Comparison of ENCODE assay signal across 17 mouse cellular contexts in genomic region chr11:97246510-97247159, GRCm38 (mm10). TPM values are rescaled to one million over a fixed set of nuclear protein-coding genes. Genes with fewer than 3 reads are reported as not detected.
DNase-seq lines count a peak whose midpoint lies in the region; ATAC-seq lines count a peak whose summit lies in the region.
"Had no signal": no experiment of that assay in that cellular context is flagged by ENCODE, and none has a peak within 500 bp of the region (broad histone marks: within the 10 kb centered on the region; RNA-seq: fewer than 3 reads in every experiment).

No protein-coding gene starts in this region.

- H3K27me3 ChIP-seq in liver, embryonic 12.5 days (replicated peaks): no peaks in the 10 kb centered on the region
- no peaks in the 10 kb centered on the region for H3K27me3 ChIP-seq in stomach, embryonic 16.5 days (ENCODE audit: control insufficient read depth, insufficient read depth, low read length)
- H3K27me3 ChIP-seq in midbrain, embryonic 16.5 days (ENCODE audit: control insufficient read depth, insufficient read depth, low read depth, low read length): no peaks in the 10 kb centered on the region
- H3K27me3 ChIP-seq: embryonic facial prominence, embryonic 13.5 days; Patski had no signal

- H3K9ac ChIP-seq in liver, embryonic 12.5 days: no peak overlapping the region
- H3K9ac ChIP-seq in stomach, embryonic 16.5 days (ENCODE audit: low read length): no peak overlapping the region
- no peak overlapping the region for H3K9ac ChIP-seq in midbrain, embryonic 16.5 days (ENCODE audit: low read depth, low read length)
- H3K9ac ChIP-seq: embryonic facial prominence, embryonic 13.5 days had no signal

- no peak overlapping the region for H3K4me2 ChIP-seq in liver, embryonic 12.5 days
- no peak overlapping the region for H3K4me2 ChIP-seq in stomach, embryonic 16.5 days (ENCODE audit: low read depth, low read length)
- H3K4me2 ChIP-seq in midbrain, embryonic 16.5 days (ENCODE audit: low read length): no peak overlapping the region
- H3K4me2 ChIP-seq: embryonic facial prominence, embryonic 13.5 days had no signal

- H3K27ac ChIP-seq in liver, embryonic 12.5 days: 0 out of 2 replicates have a peak overlapping the region, but pooled peaks have one; percentile 58
- peak overlapping the region; percentile 75 for H3K27ac ChIP-seq in stomach, embryonic 16.5 days (ENCODE audit: low read length)
- H3K27ac ChIP-seq in midbrain, embryonic 16.5 days (ENCODE audit: low read length): no peak overlapping the region
- H3K27ac ChIP-seq: embryonic facial prominence, embryonic 13.5 days had no signal

- H3K4me1 ChIP-seq in liver, embryonic 12.5 days: peaks cover 26% of the 10 kb centered on the region
- 0 out of 2 replicates have a peak, but pooled peaks cover 2% of the 10 kb centered on the region for H3K4me1 ChIP-seq in stomach, embryonic 16.5 days (ENCODE audit: control insufficient read depth, insufficient read depth, low read length)
- no peaks in the 10 kb centered on the region for H3K4me1 ChIP-seq in midbrain, embryonic 16.5 days (ENCODE audit: control insufficient read depth, insufficient read depth, low read length)
- H3K4me1 ChIP-seq: embryonic facial prominence, embryonic 13.5 days had no signal

- no peak overlapping the region for H3K4me3 ChIP-seq in liver, embryonic 12.5 days
- H3K4me3 ChIP-seq in stomach, embryonic 16.5 days (replicated peaks; ENCODE audit: low read length): no peak overlapping the region
- H3K4me3 ChIP-seq in midbrain, embryonic 16.5 days (ENCODE audit: low read depth, low read length): no peak overlapping the region
- H3K4me3 ChIP-seq: embryonic facial prominence, embryonic 13.5 days had no signal

- 49% methylated on average over 10 of the region's 10 CpGs for WGBS in liver, embryonic 12.5 days (ENCODE audit: insufficient replicate concordance)
- 71% methylated on average over 10 of the region's 10 CpGs for WGBS in stomach, embryonic 16.5 days
- WGBS in midbrain, embryonic 16.5 days: 91% methylated on average over 10 of the region's 10 CpGs

- peak; percentile 47 for DNase-seq in ovary, adult 18-20 months (ENCODE audit: low spot score)
- no peak for DNase-seq in ovary, postnatal 14 days (ENCODE audit: low spot score)
- peak; percentile 47 for DNase-seq in c-Kit-positive CD71-positive TER-119-negative erythroid progenitor cells, embryonic 14.5 days (ENCODE audit: low read depth)
- DNase-seq in layer of hippocampus, adult 9-11 months: no peak
- DNase-seq: cerebellum, postnatal 10 days; gastrocnemius, postnatal 25 days; heart, postnatal 10 days; kidney, adult 18-20 months; lung, postnatal 10 days; right cerebral cortex, postnatal 4 days had no signal

- H3K36me3 ChIP-seq in liver, embryonic 12.5 days: peaks cover 32% of the 10 kb centered on the region
- peaks cover 16% of the 10 kb centered on the region for H3K36me3 ChIP-seq in stomach, embryonic 16.5 days (ENCODE audit: control insufficient read depth, insufficient read depth, low read length)
- H3K36me3 ChIP-seq in midbrain, embryonic 16.5 days (ENCODE audit: control insufficient read depth, insufficient read depth, low read length): peaks cover 17% of the 10 kb centered on the region

- peak; percentile 94 for ATAC-seq in liver, embryonic 12.5 days
- peak; percentile 92 for ATAC-seq in stomach, embryonic 16.5 days (ENCODE audit: insufficient read depth, low FRiP score)
- no peak for ATAC-seq in inflammation-experienced regulatory T-cells, adult 6 months
- ATAC-seq in midbrain, embryonic 16.5 days: no peak
- ATAC-seq: forebrain, embryonic 16.5 days; Patski had no signal

- H3K9me3 ChIP-seq in liver, embryonic 12.5 days (replicated peaks): no peaks in the 10 kb centered on the region
- H3K9me3 ChIP-seq in stomach, embryonic 16.5 days (replicated peaks; ENCODE audit: control insufficient read depth, low read length): no peaks in the 10 kb centered on the region
- H3K9me3 ChIP-seq in midbrain, embryonic 16.5 days (replicated peaks; ENCODE audit: control insufficient read depth, low read length, poor library complexity, severe bottlenecking): no peaks in the 10 kb centered on the region
- H3K9me3 ChIP-seq: embryonic facial prominence, embryonic 13.5 days had no signal

RNA-seq across cellular contexts. Expression of gene Npepps, which starts 33.8 kb away (rescaled TPM):
- polyA plus RNA-seq in liver, embryonic 12.5 days (2016; fragmentation: Nextera tagmentation; extraction: Ambion mirVana): 27.1 and 31.3 TPM in 2 replicates
- 94.7 and 95.8 TPM in 2 replicates for polyA plus RNA-seq in stomach, embryonic 16.5 days (2015; fragmentation: Nextera tagmentation; extraction: Ambion mirVana)
- polyA plus RNA-seq in inflammation-experienced regulatory T-cells, adult 6 months (2017; shearing (Covaris generic)): 10 to 100 TPM; 23.4 to 47.0 (median 45.1) TPM
- polyA plus RNA-seq in midbrain, embryonic 16.5 days (2015; fragmentation: Nextera tagmentation; extraction: Ambion mirVana): 151 and 163 TPM in 2 replicates

RNA-seq across cellular contexts. Expression of gene Kpnb1, which starts 59.0 kb away (rescaled TPM):
- 38.5 and 39.3 TPM in 2 replicates for polyA plus RNA-seq in liver, embryonic 12.5 days (2016; fragmentation: Nextera tagmentation; extraction: Ambion mirVana)
- polyA plus RNA-seq in stomach, embryonic 16.5 days (2015; fragmentation: Nextera tagmentation; extraction: Ambion mirVana): 32.9 and 36.4 TPM in 2 replicates
- polyA plus RNA-seq in inflammation-experienced regulatory T-cells, adult 6 months (2017; shearing (Covaris generic)): 10 to 100 TPM; 24.7 to 41.5 (median 26.2) TPM
- 28.5 and 32.9 TPM in 2 replicates for polyA plus RNA-seq in midbrain, embryonic 16.5 days (2015; fragmentation: Nextera tagmentation; extraction: Ambion mirVana)

Comparison
In these comparisons a context has a peak if more than half of its experiments do, and no peak if none do; other contexts are left out.
1. DNase-seq: peak in ovary, adult 18-20 months (single experiment) and c-Kit-positive CD71-positive TER-119-negative erythroid progenitor cells, embryonic 14.5 days (single experiment); none in ovary, postnatal 14 days (single experiment) and layer of hippocampus, adult 9-11 months (single experiment).
2. ATAC-seq: peak in liver, embryonic 12.5 days (single experiment) and stomach, embryonic 16.5 days (single experiment); none in inflammation-experienced regulatory T-cells, adult 6 months (single experiment) and midbrain, embryonic 16.5 days (single experiment).